Mouse (Mus musculus) kidney, postnatal 0 days (tissue): ENCODE measurements around the gene Ppm1m. TPM values are rescaled to one million over a fixed set of nuclear protein-coding genes. Genes with fewer than 3 reads are reported as not detected.
A peak's percentile ranks its signal among the peaks of the same experiment; 100 is the strongest.

ENCODE experiments used
- ATAC-seq: fragments of 200-750 bp; cut with Nextera tagmentation; replicated peaks from 2 replicates; pipeline ENCODE4 v1.8.0; 2017; ENCODE audit warnings: low read depth, moderate number of reproducible peaks, moderate TSS enrichment, moderate library complexity; ENCODE audit not compliant: low FRiP score
- DNase-seq: peaks from one replicate; pipeline ENCODE4 v3.0.0-alpha.2; 2016; ENCODE audit warnings: low spot score
- H3K27ac ChIP-seq: fragments of 300-500 bp; sonication (generic); 2 replicates; pipeline ENCODE4 v1.5.1; 2014; ENCODE audit warnings: mild to moderate bottlenecking
- H3K27me3 ChIP-seq: fragments of 300-500 bp; sonication (generic); 2 replicates; pipeline ENCODE4 v1.6.1; 2014; ENCODE audit warnings: low read length, mixed read lengths; ENCODE audit not compliant: insufficient read depth
- H3K36me3 ChIP-seq: fragments of 300-500 bp; sonication (generic); 2 replicates; pipeline ENCODE4 v1.6.1; 2014; ENCODE audit warnings: low read length, mixed read lengths; ENCODE audit not compliant: insufficient read depth
- H3K4me1 ChIP-seq: fragments of 300-500 bp; sonication (generic); replicated peaks from 2 replicates; pipeline ENCODE4 v1.6.1; 2014; ENCODE audit warnings: antibody characterized with exemption, low read length, mixed read lengths; ENCODE audit not compliant: insufficient read depth
- H3K4me2 ChIP-seq: fragments of 300-500 bp; sonication (generic); 2 replicates; pipeline ENCODE4 v1.6.1; 2014; ENCODE audit warnings: mild to moderate bottlenecking, low read length, moderate library complexity, mixed read lengths
- H3K4me3 ChIP-seq: fragments of 300-500 bp; sonication (generic); replicated peaks from 2 replicates; pipeline ENCODE4 v1.5.1; 2014; ENCODE audit warnings: low read depth, low read length
- H3K9ac ChIP-seq: fragments of 300-500 bp; sonication (generic); 2 replicates; pipeline ENCODE4 v1.6.1; 2014; ENCODE audit warnings: low read depth, low read length
- H3K9me3 ChIP-seq: fragments of 300-500 bp; sonication (generic); replicated peaks from 2 replicates; pipeline ENCODE4 v1.6.1; 2016; ENCODE audit warnings: low read length, inconsistent platforms, mixed read lengths
- CTCF ChIP-seq: IDR thresholded peaks from 2 replicates; pipeline ENCODE4 v1.5.1; 2016; ENCODE audit warnings: antibody characterized with exemption, low read depth, mild to moderate bottlenecking, moderate library complexity
- WGBS: fragments of 180-500 bp; shearing (Covaris S2); extraction: QIAGEN DNeasy Blood & Tissue Kit; methylation state at CpG from one replicate; pipeline ENCODE4 v1.1.7; 2014; 5-methylcytosine and 5-hydroxymethylcytosine counted together
- polyA plus RNA-seq: library from polyadenylated mRNA; unstranded; fragments of >200 nt; fragmentation: Nextera tagmentation; extraction: Ambion mirVana; gene quantifications from 2 replicates; pipeline ENCODE4 v1.2.1, GENCODE M21; 2015

Gene Ppm1m
- polyA plus RNA-seq, 1 experiment from 2014 or later, result 33.2 TPM

GRCm38 (mm10) chr9:106222261-106222851 is 22.8 kb upstream of the Ppm1m start, which contains the start of gene Tlr9:
Tlr9 (plus strand) TSS chr9:106222598.
- ATAC-seq (no peak), DNase-seq (no peak)
- no peak for TF ChIP-seq CTCF
- Histone ChIP-seq H3K4me1 (peaks cover 5% of the 10 kb centered on the region; the same call in 1 of the 2 replicates), H3K27me3 (no peaks in the 10 kb centered on the region), H3K4me2 (no peak within 1 kb of the TSS), H3K9ac (no peak within 1 kb of the TSS), H3K9me3 (no peaks in the 10 kb centered on the region), H3K36me3 (no peaks in the 10 kb centered on the region), H3K4me3 (no peak within 1 kb of the TSS), H3K27ac (no peak within 1 kb of the TSS; the same call in 1 of the 2 replicates)
- WGBS, result 41% methylated on average over 4 of the region's 4 CpGs

- DNase-seq (peak; percentile 66), ATAC-seq (no peak)
- Histone ChIP-seq H3K27me3 (no peaks in the 10 kb centered on the region), H3K9ac (no peak overlapping the region), H3K4me1 (peaks cover 4% of the 10 kb centered on the region; the same call in 1 of the 2 replicates), H3K4me2 (no peak overlapping the region), H3K4me3 (no peak overlapping the region), H3K27ac (no peak overlapping the region), H3K36me3 (no peaks in the 10 kb centered on the region), H3K9me3 (no peaks in the 10 kb centered on the region)
- no peak for TF ChIP-seq CTCF
- 22% methylated on average over 8 of the region's 8 CpGs for WGBS
These were observed 21.5 kb upstream of the Ppm1m start for GRCm38 (mm10) chr9:106220894-106221523.

GRCm38 (mm10) chr9:106216971-106217370 is 17.4 kb upstream of the Ppm1m start:
- H3K9ac ChIP-seq, result no peak overlapping the region
- ATAC-seq, result no peak
- no peaks in the 10 kb centered on the region for H3K9me3 ChIP-seq
- DNase-seq, result no peak
- peaks cover 19% of the 10 kb centered on the region for H3K36me3 ChIP-seq
- TF ChIP-seq CTCF, result no peak
- 91% methylated on average over 7 of the region's 7 CpGs for WGBS
- H3K4me3 ChIP-seq, result no peak overlapping the region
- no peaks in the 10 kb centered on the region for H3K4me1 ChIP-seq
- no peak overlapping the region for H3K27ac ChIP-seq
- no peaks in the 10 kb centered on the region for H3K27me3 ChIP-seq
- no peak overlapping the region for H3K4me2 ChIP-seq

- no peaks in the 10 kb centered on the region for H3K9me3 ChIP-seq
- ATAC-seq (no peak), DNase-seq (no peak)
- peaks cover 5% of the 10 kb centered on the region; the same call in 1 of the 2 replicates for H3K4me1 ChIP-seq
- no peak overlapping the region for H3K27ac ChIP-seq
- peak; percentile 58 for TF ChIP-seq CTCF
- H3K4me3 ChIP-seq, result no peak overlapping the region
- WGBS, result 82% methylated on average over 6 of the region's 6 CpGs
- H3K9ac ChIP-seq, result no peak overlapping the region
- H3K27me3 ChIP-seq, result no peaks in the 10 kb centered on the region
- H3K36me3 ChIP-seq, result peaks cover 19% of the 10 kb centered on the region
- no peak overlapping the region for H3K4me2 ChIP-seq
These were observed 16.0 kb upstream of the Ppm1m start for GRCm38 (mm10) chr9:106215341-106216125.

GRCm38 (mm10) chr9:106212594-106212981 is 13.0 kb upstream of the Ppm1m start:
- Histone ChIP-seq H3K27me3 (no peaks in the 10 kb centered on the region), H3K4me1 (peaks cover 5% of the 10 kb centered on the region; the same call in 1 of the 2 replicates), H3K27ac (no peak overlapping the region), H3K36me3 (peaks cover 23% of the 10 kb centered on the region), H3K9ac (no peak overlapping the region), H3K4me2 (no peak overlapping the region), H3K9me3 (no peaks in the 10 kb centered on the region), H3K4me3 (no peak overlapping the region)
- DNase-seq (no peak), ATAC-seq (peak; percentile 5; the same call in 1 of the 2 replicates)
- no peak for TF ChIP-seq CTCF
- 84% methylated on average over 12 of the region's 12 CpGs for WGBS
